Mouse (Mus musculus): ENCODE results near the gene Ankrd10. TPM values are rescaled to one million over a fixed set of nuclear protein-coding genes. Genes with fewer than 3 reads are reported as not detected.

Ankrd10 gene
- total and polyA plus RNA-seq, 3 experiments, result 19.3 to 39.9 (median 21.5) TPM

DNA sequence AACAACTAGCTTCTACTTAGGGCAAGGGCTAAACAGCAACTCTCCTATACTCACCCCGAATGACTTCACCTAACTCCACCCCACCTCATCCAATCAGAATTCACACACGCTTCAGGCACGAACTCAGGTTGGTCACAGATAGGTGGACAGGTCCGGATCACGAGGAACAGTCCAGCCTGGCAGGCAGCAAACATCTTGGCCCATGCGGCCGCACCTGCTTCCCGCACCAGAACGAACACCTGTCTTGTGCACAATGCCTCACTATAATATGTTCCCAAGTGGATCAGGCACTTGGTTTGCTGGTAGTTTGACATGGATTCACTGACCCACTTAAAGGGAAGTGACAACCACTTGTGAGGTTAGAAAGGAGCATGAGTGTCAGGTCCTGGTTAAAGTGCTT lies 26.7 kb downstream of the Ankrd10 start:
- no peaks in the 10 kb centered on the region for H3K36me3 ChIP-seq (ENCODE audit: control insufficient read depth, insufficient read depth, low read length)
- WGBS, result 97% methylated on average over 9 of the region's 9 CpGs
- intact Hi-C loops (cut with DNase I), result no loop called here

DNA sequence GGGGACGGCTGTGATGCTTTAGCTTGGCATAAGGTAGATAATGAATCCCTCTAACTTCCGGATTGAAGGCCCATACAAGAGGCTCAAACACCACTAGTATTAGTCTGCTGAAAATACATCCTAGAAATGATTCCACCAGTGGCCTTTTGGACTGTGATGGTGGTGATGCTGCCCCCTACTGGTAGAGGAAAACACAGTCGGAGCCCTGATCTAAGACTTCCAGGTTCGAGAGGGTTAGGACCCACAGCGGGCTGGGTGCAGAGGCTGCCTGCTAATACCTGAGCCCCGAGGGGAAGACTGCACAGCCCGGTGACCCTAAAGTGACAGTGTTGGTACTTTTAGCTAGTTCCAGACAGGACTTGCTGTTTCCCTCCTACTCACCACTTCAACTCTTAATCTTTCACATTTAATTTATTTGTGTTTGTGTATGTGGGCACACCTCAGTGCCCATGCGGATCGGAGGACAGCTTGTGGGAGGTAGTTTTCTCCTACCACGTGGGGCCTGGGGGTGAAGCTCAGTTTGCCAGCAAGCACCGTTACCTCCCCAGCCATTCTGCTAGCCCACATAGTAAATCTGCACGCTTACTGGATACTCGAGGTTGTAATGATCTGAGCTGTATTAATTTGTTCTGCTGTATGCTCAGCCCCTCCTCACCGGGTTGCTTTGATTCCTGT lies 33.4 kb downstream of the Ankrd10 start:
- intact Hi-C loops (cut with DNase I), result loop anchor here (2.0 to 5.0 kb wide), 5 partner anchors 35 to 160 kb away; partner anchors contain the start of gene 1700016D06Rik
- peak; percentile 52 to 66 for DNase-seq
- no peak overlapping the region for H3K27ac ChIP-seq
- no peaks in the 10 kb centered on the region for H3K4me1 ChIP-seq (ENCODE audit: control insufficient read depth, insufficient read depth, low read length)
- no peak overlapping the region for H3K4me3 ChIP-seq
- H3K79me2 ChIP-seq (replicated peaks; ENCODE audit: control insufficient read depth, insufficient read depth, low read length), result no peaks in the 10 kb centered on the region
- WGBS, result 34% methylated on average over 14 of the region's 14 CpGs
- H3K9ac ChIP-seq (ENCODE audit: low read depth, low read length), result no peak overlapping the region
- H3K27me3 ChIP-seq (ENCODE audit: control insufficient read depth, insufficient read depth, low read length), result no peaks in the 10 kb centered on the region
- TF ChIP-seq POLR2A (IDR thresholded peaks at IDR 0.05; ENCODE audit: insufficient read depth, low read depth, low read length) (no peak), CTCF (IDR thresholded peaks at IDR 0.05) (peak; percentile 96), EP300 (IDR thresholded peaks at IDR 0.05; ENCODE audit: insufficient read depth, low read depth, low read length) (0 out of 2 replicates have a peak, but pooled peaks have one; percentile 17)
- no peaks in the 10 kb centered on the region for H3K36me3 ChIP-seq (ENCODE audit: control insufficient read depth, insufficient read depth, low read length)

More for the DNA sequence above, 26.7 kb downstream of the Ankrd10 start:
- H3K9ac ChIP-seq (ENCODE audit: low read depth, low read length), result no peak overlapping the region
- no peaks in the 10 kb centered on the region for H3K4me1 ChIP-seq (ENCODE audit: control insufficient read depth, insufficient read depth, low read length)
- no peaks in the 10 kb centered on the region for H3K27me3 ChIP-seq (ENCODE audit: control insufficient read depth, insufficient read depth, low read length)
- no peak for DNase-seq
- H3K79me2 ChIP-seq (replicated peaks; ENCODE audit: control insufficient read depth, insufficient read depth, low read length), result no peaks in the 10 kb centered on the region
- TF ChIP-seq CTCF (IDR thresholded peaks at IDR 0.05), result no peak
- TF ChIP-seq EP300 (IDR thresholded peaks at IDR 0.05; ENCODE audit: insufficient read depth, low read depth, low read length), result no peak
- no peak for TF ChIP-seq POLR2A (IDR thresholded peaks at IDR 0.05; ENCODE audit: insufficient read depth, low read depth, low read length)
- H3K4me3 ChIP-seq, result no peak overlapping the region
- no peak overlapping the region for H3K27ac ChIP-seq

DNA sequence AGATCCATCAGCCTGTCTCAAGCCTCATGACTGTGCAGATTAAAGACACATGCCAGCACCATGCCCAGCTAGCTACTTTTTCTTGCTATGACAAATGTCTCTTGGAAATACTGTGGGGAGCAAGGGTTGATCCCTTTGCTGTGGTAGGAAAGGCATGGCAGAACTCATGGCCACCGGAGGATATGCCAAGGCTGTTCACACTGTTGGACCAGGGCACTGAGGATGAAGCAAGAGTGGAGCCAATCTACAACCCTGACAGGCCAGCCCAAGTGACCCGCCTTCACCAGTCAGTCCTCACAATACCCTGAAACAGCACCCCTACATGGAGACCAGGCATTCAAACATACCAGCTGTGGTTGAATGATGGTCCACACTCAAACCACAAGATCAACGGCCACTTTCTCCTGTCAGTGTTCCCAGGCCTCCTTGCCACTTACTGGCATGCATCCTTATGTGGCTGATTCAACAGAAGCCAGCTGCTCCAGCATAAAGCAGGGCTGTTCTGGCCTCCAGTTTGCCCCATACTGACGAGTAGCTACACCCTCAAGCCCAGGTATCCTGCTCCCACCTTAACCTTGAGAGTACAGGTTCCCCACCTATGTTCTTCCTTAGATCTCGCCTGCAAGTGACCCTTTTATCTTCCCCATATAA lies 35.1 kb downstream of the Ankrd10 start:
- H3K4me1 ChIP-seq (ENCODE audit: control insufficient read depth, insufficient read depth, low read length), result no peaks in the 10 kb centered on the region
- no peak overlapping the region for H3K9ac ChIP-seq (ENCODE audit: low read depth, low read length)
- 87% methylated on average over 5 of the region's 5 CpGs for WGBS
- H3K4me3 ChIP-seq, result no peak overlapping the region
- no peak for DNase-seq
- no peak for TF ChIP-seq POLR2A (IDR thresholded peaks at IDR 0.05; ENCODE audit: insufficient read depth, low read depth, low read length)
- TF ChIP-seq EP300 (IDR thresholded peaks at IDR 0.05; ENCODE audit: insufficient read depth, low read depth, low read length), result no peak
- no peak for TF ChIP-seq CTCF (IDR thresholded peaks at IDR 0.05)
- no peak overlapping the region for H3K27ac ChIP-seq
- no peaks in the 10 kb centered on the region for H3K79me2 ChIP-seq (replicated peaks; ENCODE audit: control insufficient read depth, insufficient read depth, low read length)
- intact Hi-C loops (cut with DNase I), result loop anchor here (5.0 kb wide), 4 partner anchors 33 to 158 kb away; partner anchors contain the start of gene 1700016D06Rik
- H3K27me3 ChIP-seq (ENCODE audit: control insufficient read depth, insufficient read depth, low read length), result no peaks in the 10 kb centered on the region
- H3K36me3 ChIP-seq (ENCODE audit: control insufficient read depth, insufficient read depth, low read length), result no peaks in the 10 kb centered on the region

DNA sequence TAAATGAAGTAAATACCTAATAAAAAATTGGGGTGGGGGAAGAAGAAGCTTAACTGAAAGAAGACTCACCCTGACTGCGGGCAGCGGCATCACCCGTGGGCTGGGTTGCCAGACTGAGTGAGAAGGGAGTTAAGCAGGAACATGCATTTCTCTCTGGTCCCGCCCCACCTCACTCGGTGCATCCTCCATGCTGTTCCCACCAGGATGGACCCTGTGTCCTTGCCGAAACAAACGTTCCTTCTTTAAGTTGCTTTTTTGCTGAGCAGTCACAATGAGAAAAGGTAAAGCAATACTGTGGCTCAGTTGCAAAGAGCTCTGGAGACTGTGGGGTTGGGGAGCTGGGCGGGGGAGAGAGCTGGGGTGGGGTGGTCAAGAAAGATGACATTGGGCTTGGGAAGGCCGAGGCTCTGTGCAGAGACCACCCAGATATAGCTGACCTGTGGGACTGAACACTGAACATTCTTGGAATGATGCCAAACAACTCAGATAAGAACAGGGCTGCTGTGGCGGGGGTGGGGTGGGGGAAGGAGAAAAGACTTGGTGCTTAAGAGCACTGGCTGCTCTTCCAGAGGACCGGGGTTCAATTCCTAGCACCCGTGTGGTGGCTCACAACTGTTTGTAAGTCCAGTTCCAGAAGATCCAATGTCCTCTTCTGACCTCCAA lies 42.2 kb downstream of the Ankrd10 start:
- 45% methylated on average over 12 of the region's 12 CpGs for WGBS
- Histone ChIP-seq H3K36me3 (ENCODE audit: control insufficient read depth, insufficient read depth, low read length) (no peaks in the 10 kb centered on the region), H3K27ac (no peak overlapping the region), H3K79me2 (replicated peaks; ENCODE audit: control insufficient read depth, insufficient read depth, low read length) (no peaks in the 10 kb centered on the region), H3K4me3 (no peak overlapping the region), H3K9ac (ENCODE audit: low read depth, low read length) (no peak overlapping the region), H3K4me1 (ENCODE audit: control insufficient read depth, insufficient read depth, low read length) (no peaks in the 10 kb centered on the region), H3K27me3 (ENCODE audit: control insufficient read depth, insufficient read depth, low read length) (no peaks in the 10 kb centered on the region)
- no peak for TF ChIP-seq EP300 (IDR thresholded peaks at IDR 0.05; ENCODE audit: insufficient read depth, low read depth, low read length)
- TF ChIP-seq CTCF (IDR thresholded peaks at IDR 0.05), result no peak
- TF ChIP-seq POLR2A (IDR thresholded peaks at IDR 0.05; ENCODE audit: insufficient read depth, low read depth, low read length), result no peak
- DNase-seq, result no peak
- intact Hi-C loops (cut with DNase I), result no loop called here

DNA sequence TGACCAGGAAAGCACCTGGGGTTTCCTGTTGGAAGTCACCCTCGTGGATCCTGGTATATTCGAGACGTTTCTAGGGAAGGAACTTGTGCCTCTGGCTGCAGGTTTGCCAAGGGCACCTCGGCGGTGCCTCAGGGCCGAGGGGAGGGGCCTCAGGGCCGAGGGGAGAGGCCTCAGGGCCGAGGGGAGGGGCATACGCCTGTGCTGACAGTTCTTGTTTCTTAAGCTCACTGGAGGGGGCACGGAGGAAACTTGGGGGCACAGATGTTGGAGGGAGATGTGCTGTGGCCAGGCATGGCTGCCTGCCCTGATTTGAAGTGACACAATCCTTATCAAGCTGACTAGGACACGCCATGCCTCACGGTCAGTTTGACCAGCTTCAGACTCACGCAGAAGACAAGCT lies 43.3 kb downstream of the Ankrd10 start:
- TF ChIP-seq CTCF (IDR thresholded peaks at IDR 0.05), result no peak
- no peak for TF ChIP-seq POLR2A (IDR thresholded peaks at IDR 0.05; ENCODE audit: insufficient read depth, low read depth, low read length)
- no peak for TF ChIP-seq EP300 (IDR thresholded peaks at IDR 0.05; ENCODE audit: insufficient read depth, low read depth, low read length)
- Histone ChIP-seq H3K36me3 (ENCODE audit: control insufficient read depth, insufficient read depth, low read length) (no peaks in the 10 kb centered on the region), H3K4me3 (no peak overlapping the region), H3K27ac (no peak overlapping the region), H3K27me3 (ENCODE audit: control insufficient read depth, insufficient read depth, low read length) (no peaks in the 10 kb centered on the region), H3K79me2 (replicated peaks; ENCODE audit: control insufficient read depth, insufficient read depth, low read length) (no peaks in the 10 kb centered on the region), H3K9ac (ENCODE audit: low read depth, low read length) (no peak overlapping the region), H3K4me1 (ENCODE audit: control insufficient read depth, insufficient read depth, low read length) (no peaks in the 10 kb centered on the region)
- DNase-seq, result no peak
- WGBS, result 29% methylated on average over 13 of the region's 13 CpGs
- intact Hi-C loops (cut with DNase I), result no loop called here
